Mouse (Mus musculus) limb, embryonic 11.5 days (tissue): ENCODE measurements around the gene Gnl2. TPM values are rescaled to one million over a fixed set of nuclear protein-coding genes. Genes with fewer than 3 reads are reported as not detected.

Source experiments
- ATAC-seq: fragments of 200-750 bp; cut with Nextera tagmentation; 2 replicates; pipeline ENCODE4 v1.8.0; 2017; ENCODE audit warnings: low read depth; ENCODE audit not compliant: insufficient number of reproducible peaks, low FRiP score, low TSS enrichment
- DNase-seq: peaks from one replicate; pipeline ENCODE4 v3.0.0-alpha.2; 2015; ENCODE audit warnings: low spot score
- H3K27ac ChIP-seq: fragments of 300-500 bp; sonication (generic); replicated peaks from 2 replicates; pipeline ENCODE4 v1.5.1; 2014; ENCODE audit warnings: low read depth, mild to moderate bottlenecking, low read length
- H3K27me3 ChIP-seq: fragments of 300-500 bp; sonication (generic); 2 replicates; pipeline ENCODE4 v1.6.1; 2014; ENCODE audit warnings: mild to moderate bottlenecking, low read length, mixed read lengths; ENCODE audit not compliant: control insufficient read depth, insufficient read depth
- H3K36me3 ChIP-seq: fragments of 300-500 bp; sonication (generic); 2 replicates; pipeline ENCODE4 v1.6.1; 2014; ENCODE audit warnings: mild to moderate bottlenecking, low read length, moderate library complexity, mixed read lengths; ENCODE audit not compliant: control insufficient read depth, insufficient read depth
- H3K4me1 ChIP-seq: fragments of 300-500 bp; sonication (generic); 2 replicates; pipeline ENCODE4 v1.6.1; 2014; ENCODE audit warnings: low read length, mixed read lengths; ENCODE audit not compliant: control insufficient read depth, insufficient read depth
- H3K4me2 ChIP-seq: fragments of 300-500 bp; sonication (generic); 2 replicates; pipeline ENCODE4 v1.6.1; 2014; ENCODE audit warnings: low read depth, mild to moderate bottlenecking, moderate library complexity; ENCODE audit not compliant: severe bottlenecking
- H3K4me3 ChIP-seq: fragments of 300-500 bp; sonication (generic); 2 replicates; pipeline ENCODE4 v1.5.1; 2014; ENCODE audit warnings: low read depth, low read length
- H3K9ac ChIP-seq: fragments of 300-500 bp; sonication (generic); 2 replicates; pipeline ENCODE4 v1.6.1; 2014; ENCODE audit warnings: mild to moderate bottlenecking, low read length
- H3K9me3 ChIP-seq: fragments of 300-500 bp; sonication (generic); 2 replicates; pipeline ENCODE4 v1.6.1; 2016; ENCODE audit warnings: low read length; ENCODE audit not compliant: control insufficient read depth
- WGBS: fragments of 180-500 bp; shearing (Covaris S2); extraction: QIAGEN DNeasy Blood & Tissue Kit; methylation state at CpG from one replicate; pipeline ENCODE4 v1.1.7; 2014; 5-methylcytosine and 5-hydroxymethylcytosine counted together
- polyA plus RNA-seq: library from polyadenylated mRNA; unstranded; fragments of >200 nt; fragmentation: Nextera tagmentation; extraction: Ambion mirVana; gene quantifications from 2 replicates; pipeline ENCODE4 v1.2.1, GENCODE M21; 2014

Gnl2 gene
- polyA plus RNA-seq, 1 experiment from 2014 or later, result 85.8 TPM

DNA sequence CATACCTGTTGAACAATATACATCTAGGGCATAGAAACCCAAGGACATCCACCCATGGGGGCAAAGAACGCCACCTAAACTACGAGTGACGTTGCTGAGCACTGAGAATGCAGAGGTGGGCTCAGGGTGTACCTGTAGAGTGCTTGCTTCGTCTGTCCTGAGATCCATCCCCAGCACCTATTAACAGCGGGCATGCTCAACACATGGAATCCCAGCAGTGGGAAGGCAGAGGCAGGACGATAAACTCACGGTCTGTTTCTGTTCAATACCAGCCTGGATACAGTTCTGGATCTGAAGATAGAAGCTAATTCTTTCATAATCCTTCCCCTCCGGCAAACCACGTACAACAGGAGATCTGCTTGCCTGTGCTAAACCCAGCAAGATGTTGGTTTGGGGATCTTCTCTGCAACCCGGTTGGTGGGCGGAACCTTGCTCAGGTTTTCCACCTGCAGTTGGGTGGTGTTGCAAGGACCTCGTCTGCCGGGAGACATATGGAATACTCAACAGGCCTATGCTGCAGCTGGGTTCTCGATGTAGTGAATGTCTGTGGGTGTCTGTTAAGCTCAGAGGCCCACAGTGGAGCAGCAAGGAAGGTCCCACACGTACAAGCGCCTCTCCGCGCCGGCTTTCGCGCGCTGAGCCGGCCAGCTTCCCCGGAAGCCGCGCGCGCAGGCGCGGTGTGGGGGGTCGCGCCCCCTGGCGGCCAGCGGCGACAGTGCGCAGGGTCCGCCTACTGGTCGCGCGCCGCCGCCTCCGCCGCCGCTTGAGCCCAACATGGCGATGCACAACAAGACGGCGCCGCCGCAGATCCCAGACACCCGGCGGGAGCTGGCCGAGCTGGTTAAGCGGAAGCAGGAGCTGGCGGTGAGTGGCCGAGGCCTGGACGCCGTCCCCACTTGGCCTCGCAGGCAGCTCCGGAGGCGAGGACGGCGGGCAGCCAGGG, 68.3 kb downstream of the Gnl2 start, which contains the start of gene Meaf6:
Meaf6 (plus strand) TSS at position 732 of the 943 bp plus-strand sequence.
- Histone ChIP-seq H3K36me3 (peaks cover 4% of the 10 kb centered on the region; the same call in 1 of the 2 replicates), H3K27me3 (no peaks in the 10 kb centered on the region), H3K9ac (peak within 1 kb of the TSS; percentile 95), H3K4me1 (peaks cover 7% of the 10 kb centered on the region; the same call in 1 of the 2 replicates), H3K4me3 (peak within 1 kb of the TSS; percentile 77), H3K4me2 (peak within 1 kb of the TSS; percentile 83), H3K27ac (peak within 1 kb of the TSS; percentile 96), H3K9me3 (no peaks in the 10 kb centered on the region)
- peak; percentile 82 for ATAC-seq
- 2% methylated on average over 63 of the region's 63 CpGs for WGBS
- peak; percentile 92 for DNase-seq

- under 1% methylated on average over 35 of the region's 45 CpGs for WGBS
- ATAC-seq (peak; percentile 87), DNase-seq (no peak)
- Histone ChIP-seq H3K9ac (peak overlapping the region; percentile 95), H3K4me1 (peaks cover 7% of the 10 kb centered on the region; the same call in 1 of the 2 replicates), H3K4me2 (peak overlapping the region; percentile 83), H3K36me3 (peaks cover 11% of the 10 kb centered on the region), H3K9me3 (no peaks in the 10 kb centered on the region), H3K27ac (peak overlapping the region; percentile 96), H3K4me3 (peak overlapping the region; percentile 77), H3K27me3 (no peaks in the 10 kb centered on the region)
These were observed 69.0 kb downstream of the Gnl2 start for GRCm38 (mm10) chr4:125085346-125085841.

- Histone ChIP-seq H3K27me3 (no peaks in the 10 kb centered on the region), H3K4me3 (no peak overlapping the region), H3K36me3 (peaks cover 17% of the 10 kb centered on the region), H3K4me1 (no peaks in the 10 kb centered on the region), H3K9me3 (no peaks in the 10 kb centered on the region), H3K9ac (no peak overlapping the region), H3K27ac (no peak overlapping the region), H3K4me2 (no peak overlapping the region)
- no peak for DNase-seq
- WGBS, result 90% methylated on average over 5 of the region's 5 CpGs
- ATAC-seq, result no peak
These were observed 76.6 kb downstream of the Gnl2 start for GRCm38 (mm10) chr4:125093031-125093430.

GRCm38 (mm10) chr4:125096066-125096465, 79.7 kb downstream of the Gnl2 start:
- H3K9me3 ChIP-seq, result no peaks in the 10 kb centered on the region
- H3K4me1 ChIP-seq, result no peaks in the 10 kb centered on the region
- peaks cover 7% of the 10 kb centered on the region for H3K36me3 ChIP-seq
- no peak overlapping the region for H3K4me3 ChIP-seq
- ATAC-seq, result no peak
- no peak overlapping the region for H3K4me2 ChIP-seq
- no peak overlapping the region for H3K27ac ChIP-seq
- H3K9ac ChIP-seq, result no peak overlapping the region
- no peaks in the 10 kb centered on the region for H3K27me3 ChIP-seq
- 94% methylated on average over 5 of the region's 5 CpGs for WGBS
- DNase-seq, result no peak

DNA sequence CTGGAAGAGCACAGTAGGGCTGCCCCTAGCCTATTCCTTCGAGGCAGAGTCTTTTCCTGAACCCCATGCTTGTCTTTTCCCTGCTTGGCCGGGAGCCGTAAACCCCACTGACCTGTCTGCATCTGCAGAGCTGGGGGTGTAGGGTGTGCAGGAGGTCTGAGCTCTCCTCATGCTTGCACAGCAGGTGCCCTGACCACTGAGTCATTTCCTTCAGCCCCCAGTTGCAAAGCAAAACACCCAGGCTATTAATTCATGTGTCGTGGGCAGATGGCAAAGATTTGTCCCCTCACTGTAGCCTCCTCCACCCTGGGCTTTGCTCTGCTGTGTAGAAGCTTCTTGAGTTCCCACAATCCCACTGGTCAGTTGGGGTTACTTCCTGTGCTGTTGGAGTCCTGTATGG, 81.0 kb downstream of the Gnl2 start:
- no peaks in the 10 kb centered on the region for H3K27me3 ChIP-seq
- H3K9ac ChIP-seq, result no peak overlapping the region
- no peak overlapping the region for H3K27ac ChIP-seq
- WGBS, result 91% methylated on average over 4 of the region's 4 CpGs
- H3K4me2 ChIP-seq, result no peak overlapping the region
- no peaks in the 10 kb centered on the region for H3K9me3 ChIP-seq
- no peaks in the 10 kb centered on the region for H3K4me1 ChIP-seq
- ATAC-seq (no peak), DNase-seq (no peak)
- H3K36me3 ChIP-seq, result peaks cover 5% of the 10 kb centered on the region
- H3K4me3 ChIP-seq, result no peak overlapping the region

DNA sequence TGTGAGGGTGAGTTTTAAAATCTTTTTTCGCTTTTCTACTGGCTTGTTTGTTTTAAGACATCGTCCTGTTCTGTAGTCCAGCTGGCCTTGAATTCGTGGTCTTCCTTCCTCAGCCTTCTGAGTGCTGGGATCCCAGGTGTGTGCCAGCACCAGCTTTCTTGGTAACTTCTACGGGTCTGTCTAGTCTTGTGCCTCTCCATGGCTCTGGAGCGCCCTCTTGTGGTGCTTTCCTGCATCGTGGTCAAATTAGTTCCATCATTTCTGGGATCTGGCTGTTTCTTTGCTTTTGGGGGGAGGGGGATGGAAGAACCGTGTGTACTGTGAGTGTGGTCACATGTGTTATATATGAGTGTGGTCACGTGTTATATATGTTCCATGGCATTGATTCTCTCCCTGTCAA, 83.1 kb downstream of the Gnl2 start:
- Histone ChIP-seq H3K9ac (no peak overlapping the region), H3K4me2 (no peak overlapping the region), H3K36me3 (peaks cover 2% of the 10 kb centered on the region; the same call in 1 of the 2 replicates), H3K4me3 (no peak overlapping the region), H3K4me1 (no peaks in the 10 kb centered on the region), H3K27ac (no peak overlapping the region), H3K9me3 (no peaks in the 10 kb centered on the region), H3K27me3 (no peaks in the 10 kb centered on the region)
- 11% methylated on average over 8 of the region's 8 CpGs for WGBS
- ATAC-seq (0 out of 2 replicates have a peak, but pooled peaks have one; percentile 57), DNase-seq (peak; percentile 95)

DNA sequence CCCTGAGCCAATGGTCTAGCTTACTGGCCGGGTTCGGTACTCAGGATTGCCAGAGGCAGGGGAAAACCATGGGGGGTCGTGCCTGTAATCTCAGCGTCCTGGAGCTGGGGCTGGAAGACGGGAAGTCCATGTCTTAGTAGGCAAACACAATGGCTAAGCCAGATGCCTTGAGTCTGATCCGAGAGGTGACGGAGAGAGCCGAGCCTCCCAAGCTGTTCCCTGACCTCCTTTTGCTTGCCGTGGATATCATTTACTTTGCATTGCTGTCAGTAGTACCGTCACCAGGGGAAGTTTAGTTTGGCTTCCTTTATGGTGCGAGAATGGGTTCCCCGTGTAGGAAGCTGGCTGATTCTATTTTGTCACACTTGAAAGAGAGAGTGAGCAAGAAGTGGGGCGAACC, 84.9 kb downstream of the Gnl2 start:
- 67% methylated on average over 13 of the region's 13 CpGs for WGBS
- H3K4me3 ChIP-seq, result no peak overlapping the region
- H3K27me3 ChIP-seq, result no peaks in the 10 kb centered on the region
- H3K9ac ChIP-seq, result no peak overlapping the region
- H3K27ac ChIP-seq, result no peak overlapping the region
- DNase-seq (no peak), ATAC-seq (no peak)
- H3K36me3 ChIP-seq, result peaks cover 5% of the 10 kb centered on the region; the same call in 1 of the 2 replicates
- H3K9me3 ChIP-seq, result no peaks in the 10 kb centered on the region
- H3K4me2 ChIP-seq, result no peak overlapping the region
- H3K4me1 ChIP-seq, result no peaks in the 10 kb centered on the region
